Mouse (Mus musculus) hindbrain, embryonic 10.5 days (tissue): ENCODE data around the gene Thap12. TPM values are rescaled to one million over a fixed set of nuclear protein-coding genes. Genes with fewer than 3 reads are reported as not detected.

Source experiments
- DNase-seq: peaks from one replicate; pipeline ENCODE4 v3.0.0-alpha.2; 2017; ENCODE audit warnings: low spot score
- H3K27ac ChIP-seq: fragments of 300-500 bp; sonication (generic); 2 replicates; pipeline ENCODE4 v1.5.1; 2016; ENCODE audit warnings: mild to moderate bottlenecking, moderate library complexity
- H3K27me3 ChIP-seq: fragments of 300-500 bp; sonication (generic); 2 replicates; pipeline ENCODE4 v1.6.1; 2016; ENCODE audit warnings: mild to moderate bottlenecking; ENCODE audit not compliant: poor library complexity, insufficient read depth, severe bottlenecking
- H3K36me3 ChIP-seq: fragments of 300-500 bp; sonication (generic); 2 replicates; pipeline ENCODE4 v1.6.1; 2016; ENCODE audit warnings: mild to moderate bottlenecking, moderate library complexity
- H3K4me1 ChIP-seq: fragments of 300-500 bp; sonication (generic); replicated peaks from 2 replicates; pipeline ENCODE4 v1.6.1; 2016; ENCODE audit warnings: mild to moderate bottlenecking
- H3K4me3 ChIP-seq: fragments of 300-500 bp; sonication (generic); 2 replicates; pipeline ENCODE4 v1.5.1; 2016; ENCODE audit warnings: mild to moderate bottlenecking, moderate library complexity
- H3K9me3 ChIP-seq: fragments of 300-500 bp; sonication (generic); 2 replicates; pipeline ENCODE4 v1.6.1; 2016; ENCODE audit warnings: mild to moderate bottlenecking, moderate library complexity
- WGBS: fragments of 180-500 bp; shearing (Covaris S2); methylation state at CpG from one replicate; pipeline ENCODE4 v1.1.7; 2016; 5-methylcytosine and 5-hydroxymethylcytosine counted together
- polyA plus RNA-seq: library from polyadenylated mRNA; unstranded; fragments of >200 nt; fragmentation: Nextera tagmentation; extraction: Ambion mirVana; gene quantifications from 2 replicates; pipeline ENCODE4 v1.2.1, GENCODE M21; 2016

Thap12 gene
- polyA plus RNA-seq: 57.4 and 63.7 TPM in 2 replicates

DNA sequence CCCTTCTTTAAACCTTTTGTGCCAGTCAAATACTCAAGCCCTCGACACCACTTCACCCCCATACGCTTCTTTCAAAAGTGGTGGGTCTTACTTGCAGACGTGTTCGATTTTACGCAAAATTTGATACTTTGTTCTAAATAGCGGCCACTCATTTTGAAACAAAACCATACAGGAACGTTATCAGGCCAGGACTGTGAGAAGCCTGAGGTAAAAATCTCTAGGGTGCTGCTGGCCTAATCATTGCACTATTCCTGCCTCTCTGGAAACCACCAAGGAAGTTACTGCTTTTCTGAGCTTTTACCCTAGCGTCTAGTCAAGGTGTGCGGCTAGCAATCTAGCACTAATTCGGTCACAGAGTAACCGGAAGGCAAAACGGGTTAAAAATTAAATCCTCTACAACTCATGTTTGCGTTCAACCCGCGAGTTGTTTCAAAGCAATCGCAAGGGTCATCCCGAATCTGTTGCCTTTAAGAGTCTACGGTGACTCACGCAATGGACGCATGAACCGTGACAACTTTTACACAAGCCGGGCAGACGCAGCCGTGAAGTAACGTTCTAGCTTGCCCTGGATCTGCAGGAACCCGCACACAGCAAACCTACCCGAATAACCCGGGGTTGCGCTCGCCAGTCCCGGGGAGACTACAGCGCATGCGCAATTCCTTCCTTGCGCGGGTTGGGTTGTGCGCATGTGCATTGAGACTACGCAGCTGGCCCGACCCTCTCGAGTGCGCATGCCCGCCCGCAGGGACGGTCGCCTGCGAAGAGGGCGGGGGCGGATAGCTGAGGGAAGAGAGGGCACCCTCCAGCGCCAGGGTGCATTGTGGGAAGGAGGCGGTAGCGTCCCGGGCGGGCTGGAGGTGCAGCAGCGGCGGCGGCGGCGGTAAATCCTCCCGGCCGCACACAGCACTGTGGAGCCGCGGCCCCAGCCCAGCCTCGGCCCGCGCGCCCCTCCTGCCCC, at the start of gene Thap12:
Thap12 (plus strand) TSS at position 821 of the 958 bp plus-strand sequence.
- H3K27ac ChIP-seq: peak within 1 kb of the TSS; percentile 94
- peaks cover 27% of the 10 kb centered on the region for H3K4me1 ChIP-seq
- H3K27me3 ChIP-seq: no peaks in the 10 kb centered on the region
- H3K4me3 ChIP-seq: peak within 1 kb of the TSS; percentile 82
- H3K9me3 ChIP-seq: no peaks in the 10 kb centered on the region
- no peaks in the 10 kb centered on the region for H3K36me3 ChIP-seq
- 3% methylated on average over 65 of the region's 65 CpGs for WGBS
- DNase-seq: peak; percentile 99

DNA sequence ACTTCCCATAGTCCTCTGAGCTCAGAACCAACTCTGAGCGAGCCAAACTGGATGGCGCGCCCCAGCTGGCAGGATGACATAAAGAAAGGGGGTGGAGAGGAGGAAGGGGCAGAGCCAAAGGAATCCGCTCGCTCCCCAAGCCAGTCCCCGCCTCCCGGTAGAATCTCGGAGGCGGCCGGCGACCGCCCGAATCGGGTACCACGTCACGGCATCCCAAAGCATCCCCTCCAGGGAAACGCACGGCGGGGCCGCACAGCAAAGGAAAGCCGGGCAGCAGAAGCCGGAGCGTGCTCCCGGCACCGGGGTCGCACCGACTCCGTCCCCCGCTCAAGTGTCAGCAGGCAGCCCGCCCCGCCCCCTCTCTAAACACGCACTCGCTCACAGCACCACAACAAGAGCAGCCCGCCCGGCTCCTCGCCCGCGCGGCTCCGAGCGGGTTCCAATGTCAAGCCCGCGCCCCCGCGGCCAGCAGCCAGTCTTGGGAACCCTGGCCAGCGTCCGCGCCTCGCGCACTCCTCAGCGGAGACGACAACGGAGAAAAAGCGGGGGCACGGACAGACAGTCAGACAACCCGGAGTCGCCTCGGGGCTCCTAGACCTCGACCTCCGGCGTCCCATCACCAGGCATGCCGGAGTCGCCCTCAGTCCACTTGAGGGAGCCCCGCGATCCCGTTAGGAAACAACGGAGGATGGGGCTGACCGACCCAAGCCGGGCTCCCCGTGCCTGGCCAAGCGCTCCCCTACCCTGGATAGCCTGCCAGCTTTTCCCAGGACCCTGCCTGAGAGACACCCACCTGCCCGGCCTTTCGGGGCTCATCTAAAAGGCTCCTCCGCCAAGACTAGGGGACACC, 47.0 kb upstream of the Thap12 start:
- peaks cover 62% of the 10 kb centered on the region for H3K36me3 ChIP-seq

DNA sequence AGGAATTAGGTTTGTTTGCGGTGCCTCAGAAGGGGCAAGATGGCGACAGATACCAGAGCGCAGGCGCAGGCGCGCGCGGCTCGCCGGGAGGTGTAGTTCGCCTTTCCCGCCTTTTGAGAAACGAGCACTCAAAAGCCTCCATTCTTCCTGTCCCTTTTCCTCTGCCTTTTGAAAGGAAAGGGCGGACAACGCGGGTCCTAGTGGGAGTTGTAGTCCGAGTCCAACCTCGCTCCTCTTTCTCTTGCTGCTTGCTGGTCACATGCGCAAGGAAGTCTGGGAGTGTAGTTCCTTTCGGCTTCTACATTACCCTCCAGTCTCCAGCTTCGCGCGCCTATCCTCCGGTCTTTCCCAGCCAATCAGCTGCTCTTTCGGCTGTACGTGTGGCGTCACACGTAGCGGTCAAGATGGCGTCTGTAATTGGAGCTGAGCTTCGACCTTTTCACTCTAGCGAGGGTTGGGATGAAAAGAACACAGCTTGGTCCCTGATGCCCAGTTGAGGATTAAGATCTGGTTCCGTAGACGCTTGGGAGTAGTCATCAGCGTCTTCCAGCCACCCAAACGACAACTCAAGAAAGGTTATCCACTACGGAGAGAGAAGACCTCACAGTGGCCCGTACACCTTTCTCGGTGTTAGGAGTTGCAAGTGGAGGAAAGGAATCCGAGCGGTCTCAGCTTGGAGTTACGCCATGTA, 46.2 kb upstream of the Thap12 start, which contains the start of gene Emsy:
Emsy (minus strand) TSS at position 253 of the 691 bp plus-strand sequence.
- Histone ChIP-seq H3K4me3 (peak within 1 kb of the TSS; percentile 98), H3K9me3 (no peaks in the 10 kb centered on the region), H3K4me1 (peaks cover 34% of the 10 kb centered on the region), H3K36me3 (peaks cover 62% of the 10 kb centered on the region), H3K27ac (peak within 1 kb of the TSS; percentile 97), H3K27me3 (no peaks in the 10 kb centered on the region)
- WGBS: under 1% methylated on average over 42 of the region's 42 CpGs
- peak; percentile 95 for DNase-seq

More for the DNA sequence above, 47.0 kb upstream of the Thap12 start:
- DNase-seq: peak; percentile 87
- peaks cover 34% of the 10 kb centered on the region for H3K4me1 ChIP-seq
- peak overlapping the region; percentile 98 for H3K4me3 ChIP-seq
- H3K27ac ChIP-seq: peak overlapping the region; percentile 97
- H3K9me3 ChIP-seq: no peaks in the 10 kb centered on the region
- under 1% methylated on average over 74 of the region's 74 CpGs for WGBS
- H3K27me3 ChIP-seq: no peaks in the 10 kb centered on the region

DNA sequence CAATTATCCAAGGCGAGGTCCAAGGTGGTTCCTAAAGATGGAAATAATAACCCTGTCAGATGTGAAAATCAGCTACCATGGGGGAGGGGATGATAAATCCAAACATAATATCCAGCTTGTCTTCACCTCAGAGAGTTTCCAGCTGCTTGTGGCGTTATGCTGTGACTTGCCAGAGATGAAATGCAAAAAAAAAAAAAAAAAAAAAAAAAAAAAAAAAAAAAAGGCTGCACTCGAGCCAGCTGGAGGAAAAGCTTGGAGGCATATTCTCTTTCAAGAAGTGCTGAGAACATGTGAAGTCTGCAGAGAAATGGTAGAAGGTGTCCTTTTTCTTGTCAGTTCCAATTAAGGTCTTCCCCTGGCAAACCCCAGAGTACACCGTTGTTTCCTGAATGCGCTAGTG, 37.7 kb upstream of the Thap12 start:
- H3K27me3 ChIP-seq: no peaks in the 10 kb centered on the region
- peaks cover 15% of the 10 kb centered on the region for H3K36me3 ChIP-seq
- no peaks in the 10 kb centered on the region for H3K9me3 ChIP-seq
- 0 out of 2 replicates have a peak, but pooled peaks cover 7% of the 10 kb centered on the region for H3K4me1 ChIP-seq
- H3K27ac ChIP-seq: no peak overlapping the region
- WGBS: 69% methylated on average over 5 of the region's 5 CpGs
- H3K4me3 ChIP-seq: no peak overlapping the region
- DNase-seq: no peak

DNA sequence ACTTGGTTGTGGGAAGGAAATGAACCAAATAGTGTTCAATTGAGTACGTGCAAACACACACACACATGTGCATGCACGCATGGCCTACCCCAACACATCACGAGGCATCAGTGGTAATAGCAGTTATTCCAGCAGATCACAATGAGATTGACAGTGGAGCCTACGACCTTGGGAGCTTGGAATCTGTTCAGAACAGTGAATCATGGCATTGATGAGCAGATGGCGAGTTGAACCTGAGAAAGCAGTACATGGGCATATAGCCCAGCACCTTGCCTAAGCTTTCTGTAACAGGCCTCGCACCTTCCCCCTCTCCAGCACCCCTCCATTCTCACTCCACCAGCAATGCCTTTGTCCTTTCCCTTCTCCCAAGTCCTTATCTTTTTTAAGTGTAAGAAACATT, 37.2 kb upstream of the Thap12 start:
- Histone ChIP-seq H3K27me3 (no peaks in the 10 kb centered on the region), H3K4me3 (no peak overlapping the region), H3K9me3 (no peaks in the 10 kb centered on the region), H3K27ac (no peak overlapping the region), H3K4me1 (0 out of 2 replicates have a peak, but pooled peaks cover 7% of the 10 kb centered on the region), H3K36me3 (peaks cover 10% of the 10 kb centered on the region)
- WGBS: 85% methylated on average over 6 of the region's 6 CpGs
- no peak for DNase-seq

DNA sequence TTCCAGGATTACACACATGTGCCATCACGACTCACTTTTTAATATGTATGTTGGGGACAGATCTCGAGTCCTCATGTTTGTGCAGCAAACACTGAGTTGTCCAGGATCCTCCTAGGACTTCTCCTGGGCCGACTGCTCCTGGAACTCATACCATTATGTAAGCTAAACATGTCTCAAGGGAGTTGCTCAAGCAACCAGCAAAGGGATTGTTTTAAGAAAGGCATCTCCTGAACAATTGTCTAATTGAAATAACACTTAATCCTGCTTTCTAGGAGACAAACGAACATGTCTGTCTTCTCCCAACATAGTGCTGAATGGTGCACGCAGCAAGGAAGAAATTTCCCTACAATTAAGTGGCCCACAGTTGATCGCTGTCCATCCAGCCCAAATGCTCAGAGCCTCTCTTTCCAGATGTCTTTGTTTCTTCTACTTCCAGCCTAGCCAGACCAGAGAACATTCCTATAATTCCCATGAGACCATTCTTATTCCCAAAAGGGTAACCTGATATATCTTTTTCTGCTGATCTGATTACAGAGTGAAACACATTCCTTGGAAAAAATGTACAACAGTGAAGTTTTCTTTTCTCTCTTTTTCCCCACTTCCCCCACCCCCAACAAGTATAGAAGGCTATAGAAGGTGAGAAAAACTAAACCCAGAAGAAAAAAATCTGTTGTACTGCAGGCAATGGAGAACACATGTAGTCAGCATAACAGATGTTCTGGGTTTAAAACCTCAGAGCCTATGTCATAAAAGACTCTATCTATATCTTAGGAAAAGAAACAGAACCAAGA, 34.8 kb upstream of the Thap12 start:
- Histone ChIP-seq H3K36me3 (no peaks in the 10 kb centered on the region), H3K4me1 (peaks cover 29% of the 10 kb centered on the region), H3K27ac (peak overlapping the region; percentile 45), H3K27me3 (no peaks in the 10 kb centered on the region), H3K4me3 (no peak overlapping the region), H3K9me3 (no peaks in the 10 kb centered on the region)
- 61% methylated on average over 6 of the region's 6 CpGs for WGBS
- no peak for DNase-seq

DNA sequence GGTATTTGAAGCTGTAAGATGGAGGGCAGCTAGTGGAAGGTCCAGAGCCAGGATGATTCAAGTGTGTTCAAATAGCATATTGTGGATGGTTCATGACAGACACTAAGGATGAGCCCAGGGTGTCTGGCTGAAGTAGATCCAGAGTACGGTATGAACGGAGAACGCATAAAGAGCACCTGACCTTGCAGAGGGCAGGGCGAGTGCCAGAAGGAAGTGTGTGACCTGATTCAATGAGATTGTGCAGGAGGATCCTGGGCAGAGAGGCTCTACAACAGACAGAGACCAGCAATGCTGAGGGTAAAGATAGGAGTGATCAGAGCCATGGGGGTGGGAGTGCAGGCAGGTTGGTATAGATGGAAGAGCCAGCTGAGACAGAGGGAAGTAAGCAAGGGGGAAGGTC, 32.1 kb upstream of the Thap12 start:
- H3K4me1 ChIP-seq: peaks cover 29% of the 10 kb centered on the region
- WGBS: 90% methylated on average over 4 of the region's 4 CpGs
- no peaks in the 10 kb centered on the region for H3K36me3 ChIP-seq
- H3K9me3 ChIP-seq: no peaks in the 10 kb centered on the region
- no peak for DNase-seq
- H3K4me3 ChIP-seq: no peak overlapping the region
- no peaks in the 10 kb centered on the region for H3K27me3 ChIP-seq
- 0 out of 2 replicates have a peak overlapping the region, but pooled peaks have one; percentile 50 for H3K27ac ChIP-seq

DNA sequence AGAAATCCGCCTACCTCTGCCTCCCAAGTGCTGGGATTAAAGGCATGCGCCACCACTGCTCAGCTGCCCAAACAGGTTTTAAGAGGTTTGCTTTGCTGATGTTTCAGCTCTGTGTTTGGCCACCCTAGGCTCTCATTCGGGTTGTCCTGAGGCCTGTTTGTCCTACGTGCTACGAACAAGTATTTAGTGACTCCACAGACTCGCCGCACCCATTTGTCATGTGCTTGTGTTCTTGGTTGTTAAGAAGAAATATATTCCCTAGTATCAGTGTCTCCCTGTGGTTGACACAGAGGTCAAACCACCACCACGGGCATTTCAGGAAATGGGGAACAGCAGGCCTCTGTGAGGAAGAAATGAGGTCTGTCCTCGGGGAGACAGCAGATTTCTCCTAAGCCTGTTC, 31.5 kb upstream of the Thap12 start:
- WGBS: 63% methylated on average over 9 of the region's 9 CpGs
- Histone ChIP-seq H3K36me3 (no peaks in the 10 kb centered on the region), H3K27me3 (no peaks in the 10 kb centered on the region), H3K4me3 (no peak overlapping the region), H3K4me1 (peaks cover 29% of the 10 kb centered on the region), H3K27ac (0 out of 2 replicates have a peak overlapping the region, but pooled peaks have one; percentile 50), H3K9me3 (no peaks in the 10 kb centered on the region)
- no peak for DNase-seq

DNA sequence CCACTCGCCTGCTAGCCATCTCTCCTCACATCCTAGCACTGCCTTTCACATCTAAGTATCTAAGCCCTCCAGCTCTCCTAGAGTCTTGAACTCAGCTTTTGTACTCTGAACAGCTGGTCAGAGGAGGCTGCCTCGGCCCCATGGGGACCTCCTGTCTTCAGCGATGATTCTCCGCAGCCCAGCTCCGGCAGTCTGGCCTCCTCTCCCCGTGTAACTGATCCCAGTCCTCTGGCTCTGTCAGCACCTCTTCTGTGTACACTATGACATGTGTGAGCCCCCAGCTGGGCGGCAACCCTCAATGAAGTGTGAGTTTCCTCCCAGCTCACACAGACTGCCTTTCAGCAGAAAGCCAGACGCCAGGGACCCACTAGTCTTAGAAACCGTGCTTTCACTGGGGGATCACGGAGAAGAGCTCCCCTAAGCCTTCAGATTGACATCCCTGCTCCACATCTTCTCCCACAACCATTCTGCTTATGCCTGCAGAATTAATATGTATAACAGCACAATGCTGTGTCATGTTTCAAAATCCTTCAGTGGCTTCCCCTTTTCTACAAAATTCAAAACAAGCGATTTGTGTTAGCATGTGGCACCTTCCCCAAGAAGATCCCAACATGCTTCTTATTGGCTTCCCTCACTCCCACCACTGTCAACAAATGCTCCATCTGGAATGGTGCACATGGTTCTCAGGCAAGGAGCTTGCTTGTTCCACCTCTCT, 30.5 kb upstream of the Thap12 start:
- Histone ChIP-seq H3K4me3 (no peak overlapping the region), H3K36me3 (no peaks in the 10 kb centered on the region), H3K27me3 (no peaks in the 10 kb centered on the region), H3K4me1 (peaks cover 29% of the 10 kb centered on the region), H3K9me3 (no peaks in the 10 kb centered on the region), H3K27ac (peak overlapping the region; percentile 50)
- DNase-seq: peak; percentile 62
- WGBS: 70% methylated on average over 11 of the region's 11 CpGs

DNA sequence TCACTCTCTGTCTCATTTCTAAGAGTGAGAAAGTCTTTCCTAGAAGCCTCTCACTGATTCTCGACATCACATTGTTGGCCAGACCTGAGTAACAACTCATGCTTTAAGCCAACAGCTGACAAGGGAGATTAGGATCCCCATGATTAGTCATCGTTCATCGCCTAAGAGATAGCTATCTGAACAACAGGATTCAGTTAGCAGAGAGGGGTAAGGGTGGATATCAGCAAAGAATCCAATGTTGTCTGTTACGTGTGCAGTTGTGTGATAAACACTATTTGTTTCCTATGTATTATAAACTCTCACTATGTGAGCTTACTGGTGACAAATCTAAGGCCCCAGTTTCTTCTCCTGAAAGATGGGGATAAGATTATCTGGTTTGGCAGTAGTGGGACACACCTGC, 28.6 kb upstream of the Thap12 start:
- Histone ChIP-seq H3K4me1 (peaks cover 29% of the 10 kb centered on the region), H3K9me3 (no peaks in the 10 kb centered on the region), H3K27ac (no peak overlapping the region), H3K36me3 (no peaks in the 10 kb centered on the region), H3K27me3 (no peaks in the 10 kb centered on the region), H3K4me3 (no peak overlapping the region)
- WGBS: 88% methylated on average over 4 of the region's 4 CpGs
- DNase-seq: no peak

DNA sequence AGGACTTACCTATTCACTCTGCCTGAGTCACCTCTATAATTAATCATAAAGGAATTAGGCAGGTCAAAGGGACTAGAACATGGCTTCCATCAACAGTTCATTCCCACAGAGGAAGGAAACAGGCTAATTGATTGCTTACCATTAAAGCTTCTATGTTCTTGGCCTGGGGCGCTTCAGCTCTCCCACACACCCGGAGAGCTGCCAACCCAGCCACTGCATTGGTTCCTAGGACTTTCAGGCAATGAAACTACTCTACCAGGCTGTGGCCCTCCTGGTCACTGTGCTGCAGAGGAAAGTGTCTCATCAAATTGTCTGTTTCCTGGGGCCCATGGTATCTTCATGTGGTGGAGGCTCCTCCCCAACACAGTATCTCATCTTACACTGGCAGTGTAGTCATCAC, 25.4 kb upstream of the Thap12 start:
- no peaks in the 10 kb centered on the region for H3K9me3 ChIP-seq

More for the DNA sequence above, 25.4 kb upstream of the Thap12 start:
- Histone ChIP-seq H3K27me3 (no peaks in the 10 kb centered on the region), H3K27ac (no peak overlapping the region), H3K36me3 (no peaks in the 10 kb centered on the region), H3K4me1 (peaks cover 20% of the 10 kb centered on the region), H3K4me3 (no peak overlapping the region)
- WGBS: 87% methylated on average over 2 of the region's 2 CpGs
- DNase-seq: no peak
